Mouse (Mus musculus) liver, postnatal 0 days (tissue): ENCODE results near the gene Blvrb. TPM values are rescaled to one million over a fixed set of nuclear protein-coding genes. Genes with fewer than 3 reads are reported as not detected.
A peak's percentile ranks its signal among the peaks of the same experiment; 100 is the strongest.

Experiments
- ATAC-seq: fragments of 200-750 bp; cut with Nextera tagmentation; 2 replicates; pipeline ENCODE4 v1.8.0; 2017; ENCODE audit warnings: mild to moderate bottlenecking, moderate library complexity
- DNase-seq: peaks from one replicate; pipeline ENCODE4 v3.0.0-alpha.2; 2016
- H3K27ac ChIP-seq: fragments of 300-500 bp; sonication (generic); 2 replicates; pipeline ENCODE4 v1.5.1; 2014; ENCODE audit warnings: antibody characterized with exemption, moderate library complexity, mild to moderate bottlenecking, low read depth
- H3K27me3 ChIP-seq: fragments of 300-500 bp; sonication (generic); 2 replicates; pipeline ENCODE4 v1.6.1; 2014; ENCODE audit warnings: low read length, control low read depth, mixed read lengths; ENCODE audit not compliant: insufficient read depth
- H3K36me3 ChIP-seq: fragments of 300-500 bp; sonication (generic); replicated peaks from 2 replicates; pipeline ENCODE4 v1.6.1; 2014; ENCODE audit warnings: mild to moderate bottlenecking, control low read depth, low read length, moderate library complexity, mixed read lengths; ENCODE audit not compliant: insufficient read depth
- H3K4me1 ChIP-seq: fragments of 300-500 bp; sonication (generic); 2 replicates; pipeline ENCODE4 v1.6.1; 2014; ENCODE audit warnings: antibody characterized with exemption, mild to moderate bottlenecking, control low read depth; ENCODE audit not compliant: insufficient read depth
- H3K4me2 ChIP-seq: fragments of 300-500 bp; sonication (generic); 2 replicates; pipeline ENCODE4 v1.6.1; 2014; ENCODE audit warnings: low read depth, mild to moderate bottlenecking, low read length, moderate library complexity, mixed read lengths
- H3K4me3 ChIP-seq: fragments of 300-500 bp; sonication (generic); 2 replicates; pipeline ENCODE4 v1.5.1; 2014; ENCODE audit warnings: low read depth, low read length
- H3K9ac ChIP-seq: fragments of 300-500 bp; sonication (generic); replicated peaks from 2 replicates; pipeline ENCODE4 v1.6.1; 2014; ENCODE audit warnings: mild to moderate bottlenecking, moderate library complexity
- H3K9me3 ChIP-seq: fragments of 300-500 bp; sonication (generic); 2 replicates; pipeline ENCODE4 v1.6.1; 2016; ENCODE audit warnings: mild to moderate bottlenecking, control low read depth, low read length, mixed read lengths
- CTCF ChIP-seq: sonication (generic); IDR thresholded peaks from 2 replicates; pipeline ENCODE4 v1.5.1; 2016; ENCODE audit warnings: antibody characterized with exemption, low read depth
- EP300 ChIP-seq: IDR thresholded peaks from 2 replicates; pipeline ENCODE4 v1.6.1; 2016; ENCODE audit warnings: antibody characterized with exemption, low read depth, mild to moderate bottlenecking
- WGBS: fragments of 180-500 bp; shearing (Covaris S2); extraction: QIAGEN DNeasy Blood & Tissue Kit; methylation state at CpG from one replicate; pipeline ENCODE4 v1.1.7; 2014; ENCODE audit not compliant: insufficient replicate concordance; 5-methylcytosine and 5-hydroxymethylcytosine counted together
- polyA plus RNA-seq: library from polyadenylated mRNA; unstranded; fragments of >200 nt; fragmentation: Nextera tagmentation; extraction: Ambion mirVana; gene quantifications from 2 replicates; pipeline ENCODE4 v1.2.1, GENCODE M21; 2015

Gene Blvrb
- polyA plus RNA-seq, 1 experiment from 2014 or later, result 407 TPM

- H3K9ac ChIP-seq, result peak overlapping the region; percentile 11; the same call in 1 of the 2 replicates
- peak; percentile 65 for ATAC-seq
- TF ChIP-seq EP300 (no peak), CTCF (peak; percentile 77)
- no peaks in the 10 kb centered on the region for H3K36me3 ChIP-seq
- peaks cover 65% of the 10 kb centered on the region for H3K27me3 ChIP-seq
- peak overlapping the region; percentile 42 for H3K4me3 ChIP-seq
- WGBS, result 2% methylated on average over 85 of the region's 96 CpGs
- no peak overlapping the region for H3K27ac ChIP-seq
- peaks cover 8% of the 10 kb centered on the region for H3K4me1 ChIP-seq
- H3K4me2 ChIP-seq, result peak overlapping the region; percentile 64
- peak; percentile 76 for DNase-seq
- no peaks in the 10 kb centered on the region for H3K9me3 ChIP-seq
Observed at GRCm38 (mm10) chr7:27408379-27409176, 39.2 kb upstream of the Blvrb start.

DNA sequence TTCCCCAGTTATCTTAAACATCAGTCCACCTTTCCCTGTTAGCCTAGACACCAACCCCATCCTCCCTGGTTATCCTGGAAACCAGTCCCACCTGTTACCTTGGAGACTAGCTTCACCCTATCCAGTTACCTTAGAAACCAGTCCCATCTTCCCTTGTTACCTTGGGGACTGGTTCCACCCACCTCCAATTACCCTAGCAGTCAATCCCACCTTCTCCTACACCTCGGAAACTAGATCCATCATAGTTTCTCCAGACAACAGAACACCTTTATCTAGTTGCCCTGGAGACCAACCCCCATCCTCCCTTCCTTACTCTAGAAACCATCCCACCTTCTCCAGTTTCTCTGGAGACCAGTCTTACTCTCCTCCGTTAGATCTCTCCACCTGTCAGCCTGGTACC is 30.6 kb upstream of the Blvrb start:
- ATAC-seq, result no peak
- Histone ChIP-seq H3K9ac (no peak overlapping the region), H3K4me2 (no peak overlapping the region), H3K4me1 (no peaks in the 10 kb centered on the region), H3K36me3 (no peaks in the 10 kb centered on the region), H3K27me3 (0 out of 2 replicates have a peak, but pooled peaks cover 2% of the 10 kb centered on the region), H3K4me3 (no peak overlapping the region), H3K9me3 (no peaks in the 10 kb centered on the region), H3K27ac (no peak overlapping the region)
- TF ChIP-seq EP300 (no peak), CTCF (no peak)
- no peak for DNase-seq
- WGBS, result 50% methylated on average over 2 of the region's 2 CpGs

- no peaks in the 10 kb centered on the region for H3K27me3 ChIP-seq
- no peaks in the 10 kb centered on the region for H3K36me3 ChIP-seq
- H3K4me1 ChIP-seq, result no peaks in the 10 kb centered on the region
- no peak overlapping the region for H3K9ac ChIP-seq
- H3K9me3 ChIP-seq, result no peaks in the 10 kb centered on the region
- H3K4me2 ChIP-seq, result no peak overlapping the region
- 78% methylated on average over 3 of the region's 3 CpGs for WGBS
- ATAC-seq (no peak), DNase-seq (no peak)
- H3K27ac ChIP-seq, result no peak overlapping the region
- H3K4me3 ChIP-seq, result no peak overlapping the region
- TF ChIP-seq EP300 (no peak), CTCF (peak; percentile 59)
Observed at GRCm38 (mm10) chr7:27419101-27419500, 28.7 kb upstream of the Blvrb start.

DNA sequence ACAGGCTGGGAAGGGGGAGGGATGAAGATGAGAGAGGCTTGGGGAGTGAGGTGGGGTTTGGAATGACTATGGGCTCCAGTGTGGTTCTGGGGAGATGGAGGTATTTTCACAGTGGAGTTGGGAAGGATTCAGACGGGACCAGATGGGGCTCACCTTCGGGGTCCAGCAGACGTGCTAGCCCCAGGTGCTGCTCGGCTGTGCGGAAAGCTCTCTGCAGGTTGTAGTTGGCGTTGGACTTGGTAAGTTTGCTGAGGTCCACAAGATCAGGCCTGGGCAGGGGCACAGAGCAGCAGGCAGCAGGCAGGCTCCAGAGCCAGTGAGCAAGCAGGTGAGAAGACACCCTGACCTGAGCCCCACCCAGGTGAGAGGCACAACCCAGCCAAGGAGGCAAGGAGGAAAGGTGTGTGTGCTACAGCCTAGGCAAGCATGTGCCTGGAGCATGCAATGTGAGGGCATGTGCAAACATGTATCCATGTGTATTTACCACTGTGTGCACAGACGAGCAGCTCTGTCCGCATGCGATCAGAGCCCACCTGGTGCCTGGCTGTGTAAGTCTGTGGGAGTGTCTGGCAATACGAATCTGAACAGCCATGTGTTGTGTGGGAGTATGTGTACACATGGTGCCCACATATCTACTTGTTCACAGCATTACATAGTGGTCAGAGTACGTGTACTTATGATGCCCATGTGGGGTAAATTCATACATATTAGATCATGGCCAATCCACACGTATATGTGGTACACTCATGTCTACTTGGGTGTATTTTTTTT is 24.0 kb upstream of the Blvrb start:
- Histone ChIP-seq H3K27ac (no peak overlapping the region), H3K9ac (no peak overlapping the region), H3K36me3 (no peaks in the 10 kb centered on the region), H3K4me2 (no peak overlapping the region), H3K4me1 (no peaks in the 10 kb centered on the region), H3K27me3 (no peaks in the 10 kb centered on the region), H3K9me3 (peaks cover under 1% of the 10 kb centered on the region; the same call in 1 of the 2 replicates), H3K4me3 (no peak overlapping the region)
- ATAC-seq (no peak), DNase-seq (no peak)
- TF ChIP-seq EP300, result no peak
- no peak for TF ChIP-seq CTCF
- WGBS, result 84% methylated on average over 12 of the region's 12 CpGs

GRCm38 (mm10) chr7:27427387-27427786 is 20.4 kb upstream of the Blvrb start:
- H3K36me3 ChIP-seq, result no peaks in the 10 kb centered on the region
- H3K4me3 ChIP-seq, result no peak overlapping the region
- ATAC-seq (no peak), DNase-seq (no peak)
- peaks cover 8% of the 10 kb centered on the region for H3K9me3 ChIP-seq
- H3K9ac ChIP-seq, result no peak overlapping the region
- H3K27me3 ChIP-seq, result no peaks in the 10 kb centered on the region
- H3K4me1 ChIP-seq, result no peaks in the 10 kb centered on the region
- WGBS, result 54% methylated on average over 1 of the region's 1 CpGs
- H3K27ac ChIP-seq, result no peak overlapping the region
- TF ChIP-seq EP300 (no peak), CTCF (no peak)
- H3K4me2 ChIP-seq, result no peak overlapping the region

- H3K4me3 ChIP-seq, result no peak overlapping the region
- no peak for ATAC-seq
- no peaks in the 10 kb centered on the region for H3K36me3 ChIP-seq
- no peaks in the 10 kb centered on the region for H3K27me3 ChIP-seq
- no peak for DNase-seq
- peaks cover 8% of the 10 kb centered on the region for H3K9me3 ChIP-seq
- H3K9ac ChIP-seq, result no peak overlapping the region
- 68% methylated on average over 11 of the region's 11 CpGs for WGBS
- no peak overlapping the region for H3K27ac ChIP-seq
- no peak for TF ChIP-seq EP300
- TF ChIP-seq CTCF, result no peak
- no peaks in the 10 kb centered on the region for H3K4me1 ChIP-seq
- H3K4me2 ChIP-seq, result no peak overlapping the region
Observed at GRCm38 (mm10) chr7:27428002-27428401, 19.8 kb upstream of the Blvrb start.
